Mouse (Mus musculus) gastrocnemius, postnatal 4 days (tissue): ENCODE results near the gene Mthfd1. TPM values are rescaled to one million over a fixed set of nuclear protein-coding genes. Genes with fewer than 3 reads are reported as not detected.

Source experiments
- DNase-seq, 2 experiments: peaks; one replicate each; pipeline ENCODE4 v3.0.0; 2021 to 2022; ENCODE audit warnings: low spot score in 2 of 2, mixed read lengths in 2 of 2
- total RNA-seq, 2 experiments: library from RNA; stranded (reverse); gene quantifications; 2 replicates each; pipeline ENCODE4 v1.2.3; 2021

Gene Mthfd1
- total RNA-seq, 2 experiments from 2014 or later: 22.9 to 25.5 TPM

DNA sequence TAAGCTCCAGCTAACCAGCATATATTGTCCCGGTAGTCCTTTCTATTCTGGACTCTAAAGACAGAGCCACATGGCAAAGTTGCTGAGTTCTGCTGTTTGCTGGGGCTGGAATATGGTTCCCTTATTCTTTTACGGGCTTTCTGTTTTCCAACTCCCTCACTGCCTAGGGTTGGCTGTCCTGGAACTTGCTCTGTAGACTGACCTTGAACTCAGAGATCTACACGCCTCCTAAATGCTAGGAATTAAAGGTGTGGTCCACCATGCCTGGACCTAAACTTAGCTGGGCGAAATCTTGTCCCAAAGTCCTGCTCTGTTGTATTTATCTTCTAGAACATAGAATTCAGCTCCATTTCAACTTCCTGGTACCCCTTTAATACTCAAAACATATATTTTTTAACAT, 6.5 kb downstream of the Mthfd1 start:
- DNase-seq: no peak

DNA sequence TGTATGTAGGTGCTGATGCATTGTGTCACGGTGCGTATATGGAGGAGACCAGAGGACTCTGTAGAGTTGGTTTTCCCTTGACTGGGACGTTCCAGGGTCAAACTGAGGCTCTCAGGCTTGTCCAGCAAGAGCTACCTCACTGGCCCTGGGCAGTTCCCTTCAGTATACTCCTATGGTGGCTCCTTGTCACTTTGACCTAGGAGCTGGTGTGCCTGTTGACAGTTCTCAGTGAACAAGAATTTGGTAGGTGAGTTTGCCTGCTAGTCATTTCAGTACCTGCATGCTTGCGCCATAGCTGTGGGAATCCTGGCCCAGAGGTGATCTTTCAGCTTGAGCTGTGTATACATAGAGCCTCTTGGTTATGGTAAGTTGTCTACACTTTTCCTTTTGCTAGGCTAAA, 7.8 kb downstream of the Mthfd1 start:
- no peak for DNase-seq

GRCm38 (mm10) chr12:76263876-76264275, 8.8 kb downstream of the Mthfd1 start:
- DNase-seq: no peak

- peak in 1 of 2 experiments; percentile 29 for DNase-seq
These were observed 9.3 kb downstream of the Mthfd1 start for GRCm38 (mm10) chr12:76264325-76264965.

- no peak for DNase-seq
These were observed 9.9 kb downstream of the Mthfd1 start for GRCm38 (mm10) chr12:76265001-76265400.

GRCm38 (mm10) chr12:76266875-76267274, 11.8 kb downstream of the Mthfd1 start:
- no peak for DNase-seq

DNA sequence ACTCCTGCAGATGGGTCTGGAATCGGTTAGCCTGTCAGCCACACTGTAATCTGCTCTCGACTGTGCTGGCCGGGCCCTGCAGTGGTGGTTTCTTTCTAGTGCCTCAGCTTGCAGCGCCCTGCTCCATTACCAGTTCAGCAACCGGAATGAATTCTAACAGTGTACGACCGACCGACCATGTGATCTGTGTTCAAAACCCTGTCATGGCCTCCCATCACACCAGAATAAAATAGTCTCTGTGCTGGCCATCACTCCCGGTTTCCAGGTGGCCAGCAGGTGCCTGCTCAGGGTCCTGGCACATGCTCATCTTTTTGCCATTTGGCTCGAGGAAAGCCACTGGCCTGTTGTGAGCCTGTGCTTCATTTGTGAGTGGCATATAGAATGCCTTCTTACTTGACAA, 13.6 kb downstream of the Mthfd1 start:
- no peak for DNase-seq

DNA sequence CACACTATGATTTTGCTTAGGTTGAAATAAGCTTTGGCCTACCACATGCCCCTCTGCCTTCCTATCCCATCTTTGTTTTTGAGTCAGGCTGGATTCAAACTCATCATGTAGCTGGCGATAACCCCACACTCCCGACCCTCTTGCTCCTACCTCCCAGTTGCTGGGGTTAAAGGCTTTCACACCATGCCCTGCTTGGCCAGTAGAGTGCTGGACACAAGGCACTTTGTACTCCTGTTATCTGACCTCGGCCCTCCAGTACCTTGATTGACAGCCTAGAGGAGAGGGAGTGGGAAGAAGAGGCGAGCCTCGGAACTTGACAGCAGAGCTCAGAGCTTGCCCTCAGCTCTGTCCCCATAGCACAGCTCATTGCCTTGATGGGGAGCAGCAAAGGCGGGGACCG, 14.1 kb downstream of the Mthfd1 start:
- DNase-seq: no peak

DNA sequence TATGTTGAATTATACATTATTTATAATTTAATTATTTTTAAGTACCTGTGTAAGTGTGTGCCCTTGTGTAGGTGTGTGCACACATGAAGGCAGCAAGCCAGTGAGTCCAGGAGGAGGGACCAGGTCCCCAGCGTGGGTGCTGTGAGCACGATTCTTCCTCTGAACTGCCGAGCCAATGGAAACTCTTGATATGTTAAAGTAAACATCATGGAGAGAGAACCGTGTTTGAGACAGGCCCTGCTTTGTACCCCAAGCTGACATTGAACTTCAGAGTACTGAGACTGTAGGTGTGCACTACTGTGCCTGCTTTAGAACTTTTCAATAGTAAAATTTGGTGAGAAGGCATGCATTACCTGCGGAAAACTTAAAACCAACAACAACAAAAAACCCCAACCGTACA, 16.4 kb downstream of the Mthfd1 start:
- DNase-seq: no peak

- no peak for DNase-seq
These were observed 17.8 kb downstream of the Mthfd1 start for GRCm38 (mm10) chr12:76272610-76273524.

DNA sequence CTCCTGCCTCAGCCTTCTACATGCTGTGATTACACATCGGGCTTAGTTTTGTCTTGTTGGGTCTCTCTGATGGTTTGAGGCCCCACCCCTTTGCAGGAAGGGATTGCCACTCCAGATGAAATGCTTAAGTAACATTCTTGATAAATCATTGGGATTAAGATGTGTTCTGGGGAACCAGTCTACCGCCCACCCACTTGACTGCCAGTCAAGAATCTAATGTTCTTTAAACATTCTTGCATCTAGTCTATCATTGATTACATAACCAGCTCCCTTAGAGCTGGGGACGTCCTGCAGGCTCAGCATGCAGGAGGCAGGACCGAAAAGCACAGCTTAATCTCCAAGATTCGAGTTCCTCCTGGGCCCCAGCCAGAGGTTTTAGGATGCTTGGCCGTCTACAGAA, 23.1 kb downstream of the Mthfd1 start:
- no peak for DNase-seq

GRCm38 (mm10) chr12:76280556-76280955, 25.5 kb downstream of the Mthfd1 start:
- DNase-seq: no peak

DNA sequence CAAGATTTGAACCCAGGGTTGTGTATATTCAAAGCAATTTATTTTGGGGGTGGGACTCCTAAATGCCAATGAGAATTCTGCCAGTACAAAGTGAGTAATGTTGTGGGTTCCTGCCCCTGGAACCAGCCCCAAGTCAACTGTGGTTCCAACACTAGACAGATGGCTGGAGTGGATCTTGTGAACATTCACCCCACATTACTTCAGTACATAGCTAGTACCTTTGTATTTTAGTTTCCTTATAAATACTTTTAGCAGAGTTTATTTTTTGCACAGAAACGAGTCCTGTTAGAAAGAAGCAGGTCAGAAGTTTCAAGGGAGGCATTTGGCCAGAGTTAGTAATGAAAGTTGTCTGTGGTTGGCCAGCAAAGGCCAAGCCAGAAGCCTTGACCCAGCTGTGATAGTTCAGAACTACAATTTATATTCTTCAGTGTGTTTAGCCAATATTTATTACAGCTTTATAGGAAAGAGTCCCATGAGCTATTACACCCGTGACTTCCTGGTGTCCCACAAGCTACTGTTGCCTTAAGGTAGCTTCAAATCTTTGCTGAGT, 26.1 kb downstream of the Mthfd1 start:
- DNase-seq: no peak

- no peak for DNase-seq
These were observed 27.0 kb downstream of the Mthfd1 start for GRCm38 (mm10) chr12:76282132-76282531.

DNA sequence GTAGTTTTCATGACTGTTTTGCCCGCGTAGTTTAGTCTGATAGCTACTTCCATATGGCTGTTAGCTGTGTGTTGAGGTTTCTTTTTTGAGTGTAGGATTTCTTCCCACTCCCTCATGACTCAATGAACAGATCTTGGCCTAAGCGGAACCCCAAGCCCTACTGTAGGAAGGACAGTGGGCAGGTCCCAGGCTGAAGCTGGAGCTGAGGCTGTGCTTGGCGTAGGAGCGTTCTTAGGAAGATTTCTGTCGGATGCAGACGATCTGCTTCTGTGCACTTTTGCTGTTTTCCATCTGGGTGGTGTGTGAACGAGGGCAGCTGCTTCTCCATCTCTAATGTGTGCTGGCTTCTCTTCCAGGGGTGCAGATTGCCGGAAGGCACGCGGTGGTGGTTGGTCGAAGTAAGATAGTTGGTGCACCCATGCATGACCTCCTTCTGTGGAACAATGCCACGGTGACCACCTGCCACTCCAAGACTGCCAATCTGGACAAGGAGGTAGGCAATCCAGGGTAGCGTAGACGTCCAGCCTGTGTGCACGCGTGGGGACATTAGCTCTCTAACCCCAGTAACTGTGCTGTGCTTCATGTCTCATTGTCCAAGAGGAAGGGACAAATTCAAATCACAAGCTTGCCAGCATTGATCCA, 27.6 kb downstream of the Mthfd1 start:
- no peak for DNase-seq

GRCm38 (mm10) chr12:76285418-76285817, 30.3 kb downstream of the Mthfd1 start:
- DNase-seq: no peak

- no peak for DNase-seq
These were observed 32.9 kb downstream of the Mthfd1 start for GRCm38 (mm10) chr12:76287986-76288385.

- DNase-seq: no peak
These were observed 33.4 kb downstream of the Mthfd1 start for GRCm38 (mm10) chr12:76288494-76288893.

DNA sequence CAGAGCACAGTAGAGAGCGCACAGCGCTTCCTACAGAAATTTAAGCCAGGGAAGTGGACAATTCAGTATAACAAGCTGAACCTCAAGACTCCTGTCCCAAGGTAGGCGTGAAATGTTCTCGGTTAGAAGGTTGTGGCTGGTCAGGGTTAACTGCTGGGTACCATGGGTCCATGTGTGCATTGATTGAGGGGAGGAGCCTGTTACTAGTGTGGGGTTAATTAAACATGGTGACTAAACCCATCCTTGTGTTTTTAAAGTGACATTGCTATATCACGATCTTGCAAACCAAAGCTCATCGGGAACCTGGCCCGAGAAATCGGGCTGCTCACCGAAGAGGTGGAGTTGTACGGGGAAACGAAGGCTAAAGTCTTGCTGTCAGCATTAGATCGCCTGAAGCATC, 34.3 kb downstream of the Mthfd1 start:
- DNase-seq: no peak

DNA sequence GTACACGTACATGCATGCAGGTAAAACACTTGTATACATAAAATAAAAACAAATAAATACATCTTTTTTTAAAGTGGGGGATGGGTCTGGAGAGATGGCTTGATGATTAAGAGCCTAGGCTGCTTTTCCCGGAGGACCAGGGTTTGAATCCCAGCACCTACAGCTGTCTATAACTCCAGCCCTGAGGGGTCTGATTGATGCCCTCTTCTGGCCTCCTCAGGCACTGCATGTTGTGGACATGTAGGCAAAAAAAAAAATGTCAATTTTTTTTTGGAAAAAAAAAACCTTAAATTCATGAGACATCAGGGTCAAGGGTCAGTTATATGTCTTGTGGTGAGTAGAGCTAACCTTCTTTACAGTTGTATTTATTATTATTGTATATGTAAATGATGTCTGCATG, 35.2 kb downstream of the Mthfd1 start:
- no peak for DNase-seq

- DNase-seq: peak; percentile 45 to 65
These were observed 38.1 kb downstream of the Mthfd1 start for GRCm38 (mm10) chr12:76293192-76293591.

DNA sequence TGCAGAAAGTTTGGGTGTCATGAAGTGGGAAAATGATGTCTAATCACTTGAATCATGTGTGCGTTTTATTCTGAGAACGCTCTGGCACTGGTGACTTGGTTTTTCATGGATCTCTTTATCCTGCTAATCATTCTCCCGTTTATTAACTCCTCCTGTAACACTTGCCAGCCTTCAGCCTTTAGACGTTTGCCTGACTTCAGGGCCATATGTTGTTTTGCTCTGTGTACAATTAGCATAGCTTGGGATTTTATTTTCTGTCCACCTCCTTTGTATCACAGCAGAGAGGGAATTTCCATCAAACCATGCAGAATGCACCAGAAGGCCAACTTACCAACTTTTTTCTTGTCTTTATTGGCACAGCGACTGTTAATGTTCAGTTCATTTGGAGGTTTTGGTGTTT, 42.7 kb downstream of the Mthfd1 start:
- DNase-seq: no peak
